Mouse (Mus musculus): Measurements from ENCODE around the gene Cacna1s.

The Cacna1s gene

GRCm38 (mm10) chr1:136120263-136120603, 67.7 kb downstream of the Cacna1s start:
- DNase-seq, result no peak

GRCm38 (mm10) chr1:136120785-136121184, 68.2 kb downstream of the Cacna1s start:
- DNase-seq, result no peak

DNA sequence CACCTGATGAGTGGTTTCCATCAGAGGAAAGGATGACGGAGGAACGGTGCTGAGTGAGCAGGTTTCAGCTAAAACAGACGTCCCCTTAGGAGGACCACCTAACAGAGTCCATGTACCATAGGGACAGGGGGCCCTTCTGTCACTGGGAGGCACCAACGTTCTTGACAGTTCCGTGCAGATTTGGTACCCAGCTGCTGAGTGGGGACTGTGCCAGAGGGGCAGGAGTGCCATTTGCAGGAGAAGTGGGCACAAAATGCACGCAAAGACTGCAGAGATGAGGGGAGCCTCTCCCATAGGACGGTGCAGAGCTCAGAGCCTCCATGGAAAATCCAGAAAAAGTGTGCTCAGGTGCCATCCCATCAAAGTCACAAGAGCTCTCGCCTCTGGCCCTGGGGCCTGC, 69.5 kb downstream of the Cacna1s start:
- no peak for DNase-seq

DNA sequence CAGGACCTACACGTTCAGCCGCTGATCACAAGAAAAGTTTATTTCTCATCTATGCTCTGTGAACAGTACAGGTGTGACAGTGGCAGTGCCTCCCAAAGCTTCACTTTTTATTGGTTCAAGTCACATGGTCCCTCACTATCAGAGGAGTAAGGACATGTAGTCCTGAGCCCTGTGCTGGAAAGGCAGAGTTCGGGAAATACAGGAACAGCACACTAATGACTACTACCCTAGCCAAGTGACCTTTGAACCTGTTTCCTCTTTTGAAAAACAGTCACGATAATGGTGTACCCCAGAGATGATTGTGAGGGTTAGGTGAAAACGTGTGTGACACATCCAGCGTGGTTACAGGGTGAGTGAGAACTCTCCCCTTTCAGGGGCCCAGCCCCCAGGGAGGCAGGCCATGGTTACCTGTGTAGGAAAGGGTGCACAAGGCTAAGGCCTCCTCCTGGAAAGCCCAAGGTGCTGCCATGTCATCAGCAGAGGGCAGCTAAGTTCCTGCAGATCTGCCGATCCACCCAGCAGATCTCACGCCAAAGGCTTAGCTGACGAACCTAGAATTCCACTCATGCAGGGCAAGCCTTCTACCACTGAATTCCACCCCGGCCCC, 73.7 kb downstream of the Cacna1s start:
- DNase-seq, result no peak

DNA sequence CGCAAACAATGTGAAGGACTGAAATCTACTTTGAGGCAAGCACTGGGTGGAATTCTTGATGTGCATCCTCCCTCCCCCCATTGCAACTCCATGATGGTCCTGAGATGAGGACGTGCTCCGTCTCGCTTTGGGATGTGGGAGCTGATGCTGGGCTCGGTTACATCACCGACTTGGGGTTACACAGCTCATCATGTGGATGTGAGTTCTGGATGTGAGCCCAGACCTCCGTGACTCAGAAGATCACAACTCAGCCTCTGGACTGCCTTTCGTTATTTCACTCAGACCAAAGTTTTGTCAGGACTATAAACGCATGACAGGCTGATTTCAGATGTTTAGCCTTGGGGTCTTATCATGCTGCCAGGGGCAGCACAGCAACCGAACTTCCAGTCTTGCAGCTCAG, 74.3 kb downstream of the Cacna1s start:
- no peak for DNase-seq

- DNase-seq, result peak; percentile 40
Observed at GRCm38 (mm10) chr1:136127856-136128255, 75.3 kb downstream of the Cacna1s start.

- no peak for DNase-seq
Observed at GRCm38 (mm10) chr1:136128416-136128815, 75.9 kb downstream of the Cacna1s start.

GRCm38 (mm10) chr1:136128944-136129589, 76.5 kb downstream of the Cacna1s start:
- no peak for DNase-seq

DNA sequence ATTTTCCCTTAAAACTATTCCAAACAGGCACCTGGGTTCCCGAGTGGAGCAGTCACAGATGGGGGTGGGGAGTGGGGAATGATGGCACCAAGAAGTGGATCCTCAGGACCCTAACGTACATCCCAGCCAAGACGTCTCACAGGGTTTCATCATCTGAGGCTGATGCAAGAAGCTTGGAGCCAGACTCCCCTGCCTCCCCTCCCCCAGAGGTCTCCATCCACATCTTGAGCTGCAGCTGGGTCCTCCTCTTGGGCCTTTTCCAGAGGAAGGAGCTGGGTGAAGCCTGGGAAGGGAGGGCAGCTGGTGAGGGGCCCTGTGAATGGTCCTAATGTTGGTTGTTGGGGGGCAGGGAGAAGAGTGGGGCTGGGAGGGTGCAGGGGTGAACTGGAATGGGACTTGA, 77.6 kb downstream of the Cacna1s start:
- no peak for DNase-seq

- peak; percentile 94 for DNase-seq
Observed at GRCm38 (mm10) chr1:136130951-136131558, 78.5 kb downstream of the Cacna1s start, which contains the start of gene Kif21b. Gene Kif21b, plus strand, starts transcription at chr1:136131389.

- no peak for DNase-seq
Observed at GRCm38 (mm10) chr1:136131603-136132291, 79.2 kb downstream of the Cacna1s start.

GRCm38 (mm10) chr1:136132386-136133201, 80.0 kb downstream of the Cacna1s start:
- DNase-seq, result peak; percentile 87

- peak; percentile 43 for DNase-seq
Observed at GRCm38 (mm10) chr1:136133570-136134240, 81.2 kb downstream of the Cacna1s start.

- DNase-seq, result peak; percentile 62
Observed at GRCm38 (mm10) chr1:136134547-136134946, 82.0 kb downstream of the Cacna1s start.

DNA sequence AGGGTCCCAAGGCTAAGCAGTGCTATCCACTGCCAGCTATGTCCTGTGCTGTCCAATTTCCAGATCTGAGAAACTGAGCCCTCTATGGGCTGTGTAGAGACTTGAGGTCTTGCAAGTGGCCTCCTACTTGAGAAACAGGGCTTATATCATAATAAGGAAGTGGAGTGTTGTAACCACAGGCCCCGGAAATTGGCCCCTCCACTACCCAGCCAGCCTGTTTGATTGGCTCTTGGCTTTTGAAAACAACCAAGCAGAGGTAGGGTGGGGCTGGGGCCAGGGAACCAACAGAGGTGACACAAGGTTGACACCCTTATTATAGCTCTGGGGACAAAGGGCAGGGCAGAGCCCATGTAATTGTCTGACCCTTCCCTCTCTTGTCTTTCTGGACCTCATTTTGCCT, 82.5 kb downstream of the Cacna1s start:
- DNase-seq, result peak; percentile 88

DNA sequence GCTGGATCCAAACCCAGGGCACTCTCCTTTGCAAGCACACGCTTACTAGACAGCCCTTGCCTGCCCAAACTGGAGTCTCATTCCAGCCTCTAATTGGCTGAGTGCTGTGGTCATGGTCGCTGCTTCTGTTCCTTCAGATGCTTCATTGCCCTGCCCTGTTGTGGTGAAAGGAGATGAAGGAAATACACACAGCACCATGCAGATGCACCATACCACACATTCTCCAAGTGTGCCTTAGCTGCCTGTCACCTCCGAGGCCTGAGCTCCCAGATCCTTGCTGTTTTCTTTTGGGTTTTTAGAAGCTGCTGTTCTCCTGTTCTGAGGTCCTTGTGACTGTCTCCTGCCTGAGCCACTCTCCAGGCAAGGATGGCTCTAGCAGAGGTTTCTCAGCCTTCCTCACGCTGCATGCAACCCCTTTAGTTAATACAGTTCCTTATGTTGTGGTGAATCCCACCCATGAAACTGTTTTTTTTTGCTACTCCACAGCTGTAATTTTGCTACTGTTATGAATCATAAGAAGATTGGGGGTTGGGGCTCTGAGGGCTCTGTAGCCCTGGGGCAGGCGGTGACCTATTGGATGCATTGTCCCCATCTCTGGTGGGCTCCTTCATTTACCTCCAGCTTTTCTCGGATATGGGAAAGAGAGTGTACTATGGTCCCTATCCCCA, 83.4 kb downstream of the Cacna1s start:
- DNase-seq, result peak; percentile 56

DNA sequence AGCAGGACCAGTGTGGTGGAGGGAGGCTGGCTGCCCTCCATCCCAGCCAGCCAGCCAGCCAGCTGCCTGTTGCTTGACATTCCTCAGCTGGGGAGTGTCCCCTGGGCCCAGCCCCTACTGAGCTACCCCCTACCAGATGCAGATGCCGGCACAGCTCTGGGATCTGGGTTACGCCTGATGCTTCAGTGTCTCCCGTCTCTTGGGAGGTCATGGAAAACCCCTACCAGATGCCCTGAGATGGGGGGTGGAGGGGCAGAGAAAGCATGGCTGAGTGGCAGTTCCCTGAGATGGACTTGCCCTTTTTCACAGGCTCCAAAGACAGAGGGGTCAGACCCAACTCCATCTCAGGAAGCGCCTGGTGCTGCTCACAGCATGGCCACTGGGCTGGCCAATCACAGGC, 84.0 kb downstream of the Cacna1s start:
- DNase-seq, result peak; percentile 25

- DNase-seq, result no peak
Observed at GRCm38 (mm10) chr1:136137071-136137531, 84.6 kb downstream of the Cacna1s start.

GRCm38 (mm10) chr1:136137575-136137974, 85.0 kb downstream of the Cacna1s start:
- peak; percentile 64 for DNase-seq

DNA sequence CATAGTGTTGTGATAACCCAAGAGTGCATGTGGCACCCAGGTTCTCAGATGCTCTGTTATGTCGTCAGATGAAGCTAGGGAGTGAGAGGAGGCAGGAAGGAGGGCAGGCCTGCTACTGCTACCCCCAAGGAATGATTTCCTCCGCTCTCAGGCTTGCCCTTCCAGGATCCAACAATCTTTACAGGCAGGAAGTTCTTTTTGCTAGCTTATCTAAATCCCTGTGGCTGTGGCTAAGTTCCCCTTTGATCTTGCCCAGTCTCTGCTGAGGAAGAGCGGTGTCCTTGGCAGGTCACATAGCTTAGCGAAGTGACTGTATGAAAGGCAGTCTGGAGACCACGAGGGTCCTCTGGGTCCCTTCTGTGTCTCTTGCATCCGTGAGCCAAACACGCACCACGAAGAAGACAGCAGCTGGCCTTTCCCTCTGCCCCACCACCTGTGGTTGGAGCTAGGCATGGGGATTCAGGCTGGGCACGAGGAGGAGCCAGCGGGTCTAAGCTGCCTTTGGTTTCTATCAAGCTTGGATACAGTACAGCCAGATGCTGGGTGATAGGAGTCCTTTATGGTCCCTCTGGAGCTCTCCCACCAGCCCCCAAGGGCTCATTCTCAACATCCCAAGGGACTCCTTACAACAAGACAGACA, 85.8 kb downstream of the Cacna1s start:
- DNase-seq, result peak; percentile 34
